Mouse (Mus musculus): ENCODE results near the gene Kif26b. TPM values are rescaled to one million over a fixed set of nuclear protein-coding genes. Genes with fewer than 3 reads are reported as not detected.

The Kif26b gene
- polyA plus RNA-seq, 1 experiment from 2014 or later: 2.2 TPM

- 84% methylated on average over 3 of the region's 3 CpGs for whole genome bisulfite sequencing
- H3K4me3 ChIP-seq (ENCODE audit: low read depth, low read length): no peak overlapping the region
- H3K27me3 ChIP-seq (ENCODE audit: insufficient read depth, low read length): no peaks in the 10 kb centered on the region
- DNase-seq (no peak), ATAC-seq (ENCODE audit: insufficient read depth) (no peak)
- no peaks in the 10 kb centered on the region for H3K9me3 ChIP-seq (ENCODE audit: low read depth, low read length)
- H3K27ac ChIP-seq (ENCODE audit: low read depth): no peak overlapping the region
- H3K4me2 ChIP-seq: no peak overlapping the region
- TF ChIP-seq CTCF (IDR thresholded peaks at IDR 0.05; ENCODE audit: low read depth): no peak
- no peaks in the 10 kb centered on the region for H3K36me3 ChIP-seq (ENCODE audit: insufficient read depth)
- H3K9ac ChIP-seq: no peak overlapping the region
- no peaks in the 10 kb centered on the region for H3K4me1 ChIP-seq (ENCODE audit: insufficient read depth)
These were observed 162.8 kb downstream of the Kif26b start for GRCm38 (mm10) chr1:178691679-178692078.

GRCm38 (mm10) chr1:178700102-178700501 lies 171.2 kb downstream of the Kif26b start:
- Histone ChIP-seq H3K4me1 (ENCODE audit: insufficient read depth) (no peaks in the 10 kb centered on the region), H3K4me2 (no peak overlapping the region), H3K27ac (ENCODE audit: low read depth) (no peak overlapping the region), H3K27me3 (ENCODE audit: insufficient read depth, low read length) (no peaks in the 10 kb centered on the region), H3K4me3 (ENCODE audit: low read depth, low read length) (no peak overlapping the region), H3K9ac (no peak overlapping the region), H3K36me3 (ENCODE audit: insufficient read depth) (no peaks in the 10 kb centered on the region), H3K9me3 (ENCODE audit: low read depth, low read length) (no peaks in the 10 kb centered on the region)
- DNase-seq (no peak), ATAC-seq (ENCODE audit: insufficient read depth) (no peak)
- no peak for TF ChIP-seq CTCF (IDR thresholded peaks at IDR 0.05; ENCODE audit: low read depth)
- WGBS: 64% methylated on average over 4 of the region's 4 CpGs

DNA sequence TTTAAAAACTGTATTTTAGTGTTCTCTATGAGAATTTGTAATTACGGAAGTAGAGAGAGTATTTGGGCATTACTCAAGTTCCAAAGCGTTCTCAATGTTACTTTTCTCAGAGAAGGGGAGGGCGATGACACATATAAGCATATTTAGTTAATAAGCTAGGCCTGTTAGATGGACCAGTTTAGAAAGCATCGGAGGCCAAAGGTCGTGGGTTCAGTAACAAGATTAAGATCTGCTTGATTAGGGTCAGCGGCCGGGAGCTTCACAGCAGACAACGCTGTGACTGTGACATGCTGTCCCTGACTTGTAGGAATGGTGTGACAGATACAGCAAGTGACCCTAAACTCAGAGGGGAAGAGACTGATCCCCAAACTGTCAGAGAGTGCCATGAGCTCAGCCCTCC lies 174.6 kb downstream of the Kif26b start:
- H3K27ac ChIP-seq (ENCODE audit: low read depth): no peak overlapping the region
- no peaks in the 10 kb centered on the region for H3K9me3 ChIP-seq (ENCODE audit: low read depth, low read length)
- DNase-seq: no peak
- no peak overlapping the region for H3K4me2 ChIP-seq
- H3K9ac ChIP-seq: no peak overlapping the region
- 49% methylated on average over 8 of the region's 8 CpGs for WGBS
- no peak for TF ChIP-seq CTCF (IDR thresholded peaks at IDR 0.05; ENCODE audit: low read depth)
- no peak overlapping the region for H3K4me3 ChIP-seq (ENCODE audit: low read depth, low read length)
- no peaks in the 10 kb centered on the region for H3K36me3 ChIP-seq (ENCODE audit: insufficient read depth)
- no peak for ATAC-seq (ENCODE audit: insufficient read depth)
- no peaks in the 10 kb centered on the region for H3K27me3 ChIP-seq (ENCODE audit: insufficient read depth, low read length)
- no peaks in the 10 kb centered on the region for H3K4me1 ChIP-seq (ENCODE audit: insufficient read depth)

- H3K4me3 ChIP-seq (ENCODE audit: low read depth, low read length): no peak overlapping the region
- no peak overlapping the region for H3K27ac ChIP-seq (ENCODE audit: low read depth)
- no peak overlapping the region for H3K4me2 ChIP-seq
- no peak for ATAC-seq (ENCODE audit: insufficient read depth)
- no peak overlapping the region for H3K9ac ChIP-seq
- no peaks in the 10 kb centered on the region for H3K4me1 ChIP-seq (ENCODE audit: insufficient read depth)
- TF ChIP-seq CTCF (IDR thresholded peaks at IDR 0.05; ENCODE audit: low read depth): no peak
- WGBS: 26% methylated on average over 7 of the region's 7 CpGs
- DNase-seq: no peak
- no peaks in the 10 kb centered on the region for H3K27me3 ChIP-seq (ENCODE audit: insufficient read depth, low read length)
- no peaks in the 10 kb centered on the region for H3K36me3 ChIP-seq (ENCODE audit: insufficient read depth)
- H3K9me3 ChIP-seq (ENCODE audit: low read depth, low read length): no peaks in the 10 kb centered on the region
These were observed 179.0 kb downstream of the Kif26b start for GRCm38 (mm10) chr1:178707925-178708351.

GRCm38 (mm10) chr1:178708356-178708755 lies 179.4 kb downstream of the Kif26b start:
- Histone ChIP-seq H3K27me3 (ENCODE audit: insufficient read depth, low read length) (no peaks in the 10 kb centered on the region), H3K9me3 (ENCODE audit: low read depth, low read length) (no peaks in the 10 kb centered on the region), H3K9ac (no peak overlapping the region), H3K27ac (ENCODE audit: low read depth) (no peak overlapping the region), H3K4me3 (ENCODE audit: low read depth, low read length) (no peak overlapping the region), H3K36me3 (ENCODE audit: insufficient read depth) (no peaks in the 10 kb centered on the region), H3K4me2 (no peak overlapping the region), H3K4me1 (ENCODE audit: insufficient read depth) (no peaks in the 10 kb centered on the region)
- no peak for ATAC-seq (ENCODE audit: insufficient read depth)
- DNase-seq: no peak
- TF ChIP-seq CTCF (IDR thresholded peaks at IDR 0.05; ENCODE audit: low read depth): no peak
- WGBS: 58% methylated on average over 1 of the region's 1 CpGs

DNA sequence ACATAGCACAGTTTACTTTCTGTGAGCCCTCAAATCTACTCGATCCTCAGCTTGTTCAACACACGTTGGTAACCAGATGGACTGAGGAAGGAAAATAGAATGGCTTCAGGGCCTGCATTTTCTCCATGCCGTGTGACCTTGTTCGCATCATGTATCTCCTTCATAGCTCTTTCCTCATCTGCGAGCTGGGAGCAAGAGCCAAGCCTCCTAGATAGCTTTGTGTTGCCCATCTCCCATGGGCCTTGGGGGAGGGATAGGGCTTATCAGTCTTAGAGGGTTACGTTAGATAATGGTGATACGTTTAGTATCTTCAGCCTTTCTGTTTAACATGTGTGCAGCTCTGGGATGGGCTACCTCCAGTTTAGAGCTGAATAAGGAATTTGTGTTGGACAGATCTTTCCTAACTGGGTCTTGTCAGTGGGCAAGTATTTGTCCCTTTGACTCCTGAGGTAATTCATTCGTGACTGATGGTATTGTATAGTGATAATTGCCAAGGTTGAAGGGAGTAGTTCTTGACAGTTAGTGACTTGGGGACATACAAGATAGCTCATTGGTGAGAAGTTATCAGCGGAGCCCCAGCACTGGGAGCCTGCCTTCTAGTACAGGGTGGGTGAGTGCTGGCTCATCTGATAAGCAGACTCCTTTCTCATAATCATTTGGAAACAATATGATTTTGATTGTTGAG lies 183.4 kb downstream of the Kif26b start:
- no peaks in the 10 kb centered on the region for H3K36me3 ChIP-seq (ENCODE audit: insufficient read depth)
- TF ChIP-seq CTCF (IDR thresholded peaks at IDR 0.05; ENCODE audit: low read depth): no peak

DNA sequence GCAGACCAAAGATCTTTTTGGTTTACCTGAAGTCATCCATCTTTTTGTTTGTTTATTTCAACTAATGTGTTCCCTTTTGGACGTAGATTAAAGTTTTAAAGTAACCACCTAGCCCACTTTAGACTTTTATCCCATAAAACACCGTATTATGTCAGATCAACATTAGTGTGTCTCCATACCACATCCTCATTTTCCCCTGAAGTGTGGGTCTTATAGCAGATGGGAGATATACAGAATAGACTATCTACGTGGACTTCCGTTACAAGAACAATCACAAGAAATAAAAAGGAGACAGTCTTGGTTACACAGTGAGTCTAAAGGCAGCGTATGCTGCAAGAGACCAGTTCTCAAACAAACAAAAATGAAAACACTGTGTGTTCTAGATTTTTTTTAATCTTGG lies 185.3 kb downstream of the Kif26b start:
- 0 out of 2 replicates have a peak, but pooled peaks cover 1% of the 10 kb centered on the region for H3K9me3 ChIP-seq (ENCODE audit: low read depth, low read length)
- no peak for DNase-seq
- ATAC-seq (ENCODE audit: insufficient read depth): no peak
- H3K4me2 ChIP-seq: no peak overlapping the region
- H3K4me3 ChIP-seq (ENCODE audit: low read depth, low read length): no peak overlapping the region
- H3K9ac ChIP-seq: no peak overlapping the region
- H3K27ac ChIP-seq (ENCODE audit: low read depth): no peak overlapping the region
- no peaks in the 10 kb centered on the region for H3K27me3 ChIP-seq (ENCODE audit: insufficient read depth, low read length)
- H3K4me1 ChIP-seq (ENCODE audit: insufficient read depth): no peaks in the 10 kb centered on the region
- H3K36me3 ChIP-seq (ENCODE audit: insufficient read depth): no peaks in the 10 kb centered on the region
- 86% methylated on average over 5 of the region's 5 CpGs for WGBS
- no peak for TF ChIP-seq CTCF (IDR thresholded peaks at IDR 0.05; ENCODE audit: low read depth)

More for the DNA sequence above, 183.4 kb downstream of the Kif26b start:
- Histone ChIP-seq H3K9me3 (ENCODE audit: low read depth, low read length) (no peaks in the 10 kb centered on the region), H3K4me3 (ENCODE audit: low read depth, low read length) (no peak overlapping the region), H3K27me3 (ENCODE audit: insufficient read depth, low read length) (no peaks in the 10 kb centered on the region), H3K4me1 (ENCODE audit: insufficient read depth) (no peaks in the 10 kb centered on the region), H3K27ac (ENCODE audit: low read depth) (no peak overlapping the region), H3K9ac (no peak overlapping the region), H3K4me2 (no peak overlapping the region)
- no peak; the same call in 1 of the 2 replicates for ATAC-seq (ENCODE audit: insufficient read depth)
- whole genome bisulfite sequencing: 70% methylated on average over 9 of the region's 9 CpGs
- no peak for DNase-seq
